Mouse (Mus musculus) spleen, adult 2 months (tissue): Measurements from ENCODE around the gene Eif3j1. TPM values are rescaled to one million over a fixed set of nuclear protein-coding genes. Genes with fewer than 3 reads are reported as not detected.
"Not testable (repeated sequence)": the region's sequence is repeated elsewhere in the genome, so short reads cannot be mapped to it uniquely, and the experiment has no call there.

Source experiments
- DNase-seq, 2 experiments: peaks; one replicate each; pipeline versions ENCODE4 v3.0.0 to v3.0.0-alpha.2; 2012 to 2021; ENCODE audit warnings: low spot score in 2 of 2, low read depth in 1 of 2
- H3K27ac ChIP-seq: fragments of 200-500 bp; 2 replicates; pipeline ENCODE4 v1.5.1; 2012; ENCODE audit warnings: low read length, inconsistent platforms; ENCODE audit not compliant: insufficient read depth
- H3K27me3 ChIP-seq: fragments of 200-500 bp; 2 replicates; pipeline ENCODE4 v1.6.1; 2012; ENCODE audit warnings: mild to moderate bottlenecking, moderate library complexity, low read length, inconsistent platforms; ENCODE audit not compliant: control insufficient read depth, insufficient read depth
- H3K36me3 ChIP-seq: fragments of 200-500 bp; 2 replicates; pipeline ENCODE4 v1.6.1; 2012; ENCODE audit warnings: mild to moderate bottlenecking, low read length, inconsistent platforms; ENCODE audit not compliant: control insufficient read depth, insufficient read depth
- H3K4me1 ChIP-seq: fragments of 200-500 bp; 2 replicates; pipeline ENCODE4 v1.6.1; 2011; ENCODE audit warnings: inconsistent platforms; ENCODE audit not compliant: control insufficient read depth, insufficient read depth, insufficient read length
- H3K4me3 ChIP-seq: fragments of 200-500 bp; 2 replicates; pipeline ENCODE4 v1.5.1; 2011; ENCODE audit warnings: mild to moderate bottlenecking, inconsistent platforms; ENCODE audit not compliant: insufficient read depth, insufficient read length; ENCODE audit errors: extremely low read depth
- CTCF ChIP-seq: fragments of 200-500 bp; IDR thresholded peaks from 2 replicates; pipeline ENCODE4 v1.5.1; 2011; ENCODE audit warnings: mild to moderate bottlenecking, inconsistent platforms; ENCODE audit not compliant: insufficient read depth, insufficient read length, insufficient replicate concordance; ENCODE audit errors: extremely low read depth
- POLR2A ChIP-seq: fragments of 200-500 bp; IDR thresholded peaks from 2 replicates; pipeline ENCODE4 v1.6.1; 2011; ENCODE audit warnings: low read depth, low read length, inconsistent platforms
- WGBS: fragments of 180-500 bp; shearing (Covaris S2); methylation state at CpG from one replicate; pipeline ENCODE4 v1.1.7; 2018; 5-methylcytosine and 5-hydroxymethylcytosine counted together
- polyA plus RNA-seq: library from polyadenylated mRNA; depleted of rRNA; stranded (reverse); fragments of >200 nt; gene quantifications from 2 replicates; pipeline ENCODE4 v1.2.3, GENCODE M21; 2012; rRNA removed

Gene Eif3j1
- 3.2 and 4.7 TPM in 2 replicates for polyA plus RNA-seq

DNA sequence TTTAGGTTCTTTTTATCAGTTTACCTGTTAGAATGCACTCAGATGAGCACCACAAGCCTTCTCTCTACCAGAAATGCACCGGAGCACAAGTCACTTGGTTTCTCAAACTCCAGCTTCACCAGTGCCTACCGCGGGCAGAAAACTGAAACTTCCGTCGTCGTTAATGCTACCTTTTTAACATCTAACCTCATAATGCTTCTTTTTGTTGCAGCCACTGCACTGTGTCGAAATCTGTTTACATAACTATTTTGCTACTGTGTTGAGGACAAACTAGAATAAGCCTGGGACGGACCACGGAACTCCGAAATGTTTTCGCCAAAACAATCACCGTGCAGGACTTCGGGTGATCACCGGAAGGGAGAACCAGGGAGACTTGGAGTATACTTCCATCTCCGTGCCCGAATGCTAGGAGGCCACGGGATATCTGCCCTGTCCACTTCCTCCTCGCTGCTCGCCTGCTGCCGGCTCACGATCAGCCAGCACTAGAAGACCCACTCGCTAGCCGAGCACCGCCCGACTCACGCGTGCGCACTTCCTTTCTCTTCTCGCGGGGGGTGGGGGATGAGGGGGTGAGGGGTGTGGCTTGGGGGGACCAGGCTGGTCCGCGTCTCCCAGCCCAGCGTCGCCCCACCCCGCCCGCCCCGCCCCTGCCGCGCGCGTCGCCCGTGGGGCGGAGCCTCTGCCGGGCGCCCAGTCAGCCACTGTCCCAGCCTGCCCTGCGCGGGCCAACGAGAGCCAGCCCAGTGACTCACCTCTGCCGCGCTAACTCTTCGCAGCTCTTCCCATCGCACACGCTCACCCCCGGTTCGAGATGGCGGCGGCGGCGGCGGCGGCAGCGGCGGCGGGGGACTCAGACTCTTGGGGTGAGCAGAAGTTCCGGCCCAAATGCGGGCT is at the start of gene Eif3j1:
Gene Eif3j1 (plus strand): TSS at position 685 of the 894 bp plus-strand sequence.
- under 1% methylated on average over 64 of the region's 67 CpGs for WGBS
- peak; percentile 83 to 85 for DNase-seq
- Histone ChIP-seq H3K4me3 (peak within 1 kb of the TSS; percentile 85), H3K27me3 (no peaks in the 10 kb centered on the region), H3K27ac (peak within 1 kb of the TSS; percentile 79), H3K4me1 (peaks cover 3% of the 10 kb centered on the region), H3K36me3 (peaks cover under 1% of the 10 kb centered on the region; the same call in 1 of the 2 replicates)
- TF ChIP-seq POLR2A, result peak; percentile 99
- no peak for TF ChIP-seq CTCF

DNA sequence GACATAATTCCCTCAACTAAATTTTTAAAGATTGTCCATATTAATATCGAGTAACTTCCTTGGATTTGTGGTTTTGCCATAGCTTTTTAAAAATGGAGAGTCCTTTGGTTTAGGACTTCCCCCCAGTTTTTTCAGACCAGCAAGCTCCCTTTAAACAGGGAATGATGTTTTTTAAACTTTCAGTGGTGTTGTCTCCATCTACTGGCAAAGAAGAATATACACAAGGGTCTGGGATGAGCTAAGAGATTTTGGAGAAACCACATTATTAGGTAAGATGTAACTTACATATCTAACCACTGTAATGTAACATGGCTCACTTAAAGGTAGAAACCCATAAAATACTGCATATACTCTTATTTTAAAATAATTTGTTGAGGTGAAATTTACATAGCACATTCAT is 32.6 kb upstream of the Eif3j1 start:
- Histone ChIP-seq H3K4me1 (no peaks in the 10 kb centered on the region), H3K27ac (no peak overlapping the region), H3K36me3 (peaks cover 10% of the 10 kb centered on the region), H3K4me3 (no peak overlapping the region), H3K27me3 (no peaks in the 10 kb centered on the region)
- TF ChIP-seq CTCF (no peak), POLR2A (no peak)
- WGBS, result 78% methylated on average over 1 of the region's 1 CpGs
- no peak for DNase-seq

DNA sequence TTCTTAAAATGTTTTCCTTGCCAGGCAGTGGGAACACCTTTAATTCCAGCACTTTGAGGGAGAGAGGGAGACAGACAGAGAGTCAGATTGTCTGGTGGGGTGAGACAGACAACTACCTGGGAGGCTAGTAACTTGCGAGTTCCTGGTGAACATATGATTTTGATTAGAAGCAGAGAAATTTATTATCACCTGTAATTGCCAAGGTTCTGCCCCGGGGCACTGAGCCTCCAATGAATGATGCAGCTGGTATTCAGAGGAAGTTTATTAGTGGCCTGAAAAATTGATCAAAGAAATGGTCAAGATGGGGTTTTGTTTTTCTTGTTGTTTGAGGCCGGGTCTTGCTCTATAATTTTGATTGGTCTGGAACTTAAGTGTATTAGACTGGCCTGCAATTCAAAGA is 19.5 kb upstream of the Eif3j1 start:
- WGBS, result 93% methylated on average over 3 of the region's 3 CpGs
- no peak for TF ChIP-seq CTCF
- TF ChIP-seq POLR2A, result no peak
- H3K27ac ChIP-seq, result no peak overlapping the region
- no peak overlapping the region for H3K4me3 ChIP-seq
- H3K36me3 ChIP-seq, result peaks cover 10% of the 10 kb centered on the region
- H3K4me1 ChIP-seq, result no peaks in the 10 kb centered on the region
- no peak for DNase-seq
- no peaks in the 10 kb centered on the region for H3K27me3 ChIP-seq

DNA sequence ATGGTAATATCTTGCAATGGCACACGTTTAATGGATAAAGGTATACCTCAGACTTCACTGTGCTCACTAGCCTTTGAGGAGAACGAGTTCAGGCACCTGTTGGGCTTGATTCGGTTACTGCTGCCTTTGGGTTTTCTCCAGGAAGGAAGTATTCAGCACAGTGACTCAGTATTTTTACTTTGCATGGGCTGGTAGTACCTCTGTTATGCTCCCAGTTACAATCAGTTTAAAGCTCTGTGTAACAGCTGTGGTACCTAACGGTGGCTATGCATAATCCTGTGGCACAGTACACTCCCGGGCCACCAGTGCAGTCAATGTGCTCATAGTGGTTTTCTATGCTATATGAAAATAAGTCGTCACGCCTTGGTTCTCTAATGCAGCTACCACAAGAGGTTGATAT is 16.9 kb upstream of the Eif3j1 start:
- H3K27ac ChIP-seq, result no peak overlapping the region

DNA sequence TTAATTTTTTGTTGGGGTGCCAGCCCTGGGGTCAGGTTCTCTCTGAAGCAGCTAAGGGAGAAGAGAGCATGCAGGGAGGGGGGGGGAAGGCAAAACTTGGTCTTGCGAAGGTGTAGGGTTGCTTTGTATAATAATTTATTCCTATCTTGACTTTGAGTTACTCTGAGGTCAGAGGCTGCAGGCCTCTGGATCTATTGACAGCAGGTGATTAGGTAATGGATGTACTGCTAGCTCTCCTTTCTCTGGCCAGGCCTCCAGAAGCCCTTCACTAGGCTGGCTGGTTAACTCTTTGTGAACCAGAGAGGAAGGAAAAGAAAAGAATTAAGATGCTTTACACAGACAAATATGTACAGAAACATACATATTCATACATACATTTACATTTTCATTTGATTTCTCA is 9.6 kb upstream of the Eif3j1 start:
- TF ChIP-seq CTCF (no peak), POLR2A (no peak)
- no peak for DNase-seq
- no peaks in the 10 kb centered on the region for H3K27me3 ChIP-seq
- peaks cover 1% of the 10 kb centered on the region; the same call in 1 of the 2 replicates for H3K36me3 ChIP-seq
- H3K4me3 ChIP-seq, result no peak overlapping the region
- no peaks in the 10 kb centered on the region for H3K4me1 ChIP-seq
- H3K27ac ChIP-seq, result no peak overlapping the region
- 93% methylated on average over 1 of the region's 1 CpGs for whole genome bisulfite sequencing

More for the DNA sequence above, 16.9 kb upstream of the Eif3j1 start:
- no peak overlapping the region for H3K4me3 ChIP-seq
- peaks cover 11% of the 10 kb centered on the region for H3K36me3 ChIP-seq
- WGBS, result 41% methylated on average over 7 of the region's 7 CpGs
- TF ChIP-seq POLR2A (no peak), CTCF (no peak)
- H3K27me3 ChIP-seq, result no peaks in the 10 kb centered on the region
- no peak for DNase-seq
- H3K4me1 ChIP-seq, result no peaks in the 10 kb centered on the region

DNA sequence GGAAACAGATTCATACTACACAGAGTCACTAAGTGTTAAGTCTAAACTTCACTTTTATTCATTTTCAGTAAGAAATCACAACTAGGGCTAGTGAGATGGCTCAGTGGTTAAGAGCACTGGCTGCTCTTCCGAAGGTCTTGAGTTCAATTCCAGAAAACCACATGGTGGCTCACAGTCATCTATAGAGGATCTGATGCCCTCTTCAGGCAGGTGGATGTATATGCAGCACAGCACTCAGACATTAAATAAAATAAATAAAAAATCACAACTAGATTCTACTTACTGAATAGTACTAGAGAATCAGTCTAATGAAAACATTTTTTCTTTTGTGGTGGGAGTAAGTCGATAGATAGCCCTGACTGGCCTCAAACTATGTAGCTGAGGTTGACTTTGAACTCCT is 6.1 kb upstream of the Eif3j1 start:
- TF ChIP-seq POLR2A (no peak), CTCF (no peak)
- Histone ChIP-seq H3K27ac (no peak overlapping the region), H3K36me3 (no peaks in the 10 kb centered on the region), H3K4me1 (no peaks in the 10 kb centered on the region), H3K27me3 (no peaks in the 10 kb centered on the region), H3K4me3 (no peak overlapping the region)
- peak in 1 of 2 experiments; percentile 21 for DNase-seq
- 56% methylated on average over 2 of the region's 2 CpGs for WGBS

DNA sequence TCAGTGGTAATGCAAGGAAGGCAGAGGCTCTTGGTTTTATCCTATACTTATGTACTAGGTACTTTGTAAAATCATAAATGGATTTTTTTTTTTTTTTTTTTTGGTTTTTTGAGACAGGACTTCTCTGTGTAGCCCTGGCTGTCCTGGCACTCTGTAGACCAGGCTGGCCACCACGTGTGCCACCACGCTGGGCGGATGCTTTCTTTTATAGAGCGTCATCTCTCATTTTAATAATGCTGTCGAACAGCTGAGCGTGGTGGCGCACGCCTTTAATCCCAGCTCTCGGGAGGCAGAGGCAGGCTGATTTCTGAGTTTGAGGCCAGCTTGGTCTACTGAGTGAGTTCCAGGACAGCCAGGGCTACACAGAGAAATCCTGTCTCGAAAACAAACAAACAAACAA is 1.3 kb upstream of the Eif3j1 start:
- H3K4me3 ChIP-seq, DNase-seq, H3K27me3 ChIP-seq, H3K4me1 ChIP-seq, H3K27ac ChIP-seq, H3K36me3 ChIP-seq: not testable (repeated sequence)
- WGBS, result 94% methylated on average over 10 of the region's 10 CpGs
